Mouse (Mus musculus) cortical plate, adult 2 months (tissue): ENCODE results near the gene Smg1.

Experiments
- CTCF ChIP-seq: fragments of 200-500 bp; IDR thresholded peaks from 2 replicates; pipeline ENCODE4 v1.5.1; 2011; ENCODE audit warnings: mild to moderate bottlenecking, control low read depth, low read length; ENCODE audit not compliant: insufficient read depth; ENCODE audit errors: extremely low read depth
- POLR2A ChIP-seq: fragments of 200-500 bp; IDR thresholded peaks from 2 replicates; pipeline ENCODE4 v1.6.1; 2011; ENCODE audit warnings: mild to moderate bottlenecking, low read length, control low read depth; ENCODE audit not compliant: insufficient read depth; ENCODE audit errors: extremely low read depth

- TF ChIP-seq POLR2A (no peak), CTCF (no peak)
Measured at GRCm38 (mm10) chr7:118274169-118274568, 30.7 kb upstream of the Smg1 start.
